Mouse (Mus musculus) olfactory bulb, adult 2 months (tissue): ENCODE data around the gene Pigs.

Source experiments
- CTCF ChIP-seq: fragments of 200-500 bp; IDR thresholded peaks from 2 replicates; pipeline ENCODE4 v1.5.1; 2012; ENCODE audit warnings: low read depth, mild to moderate bottlenecking, low read length, moderate library complexity; ENCODE audit not compliant: insufficient read depth
- POLR2A ChIP-seq: fragments of 200-500 bp; IDR thresholded peaks from 2 replicates; pipeline ENCODE4 v1.6.1; 2012; ENCODE audit warnings: mild to moderate bottlenecking, low read depth, low read length, moderate library complexity; ENCODE audit not compliant: insufficient read depth

DNA sequence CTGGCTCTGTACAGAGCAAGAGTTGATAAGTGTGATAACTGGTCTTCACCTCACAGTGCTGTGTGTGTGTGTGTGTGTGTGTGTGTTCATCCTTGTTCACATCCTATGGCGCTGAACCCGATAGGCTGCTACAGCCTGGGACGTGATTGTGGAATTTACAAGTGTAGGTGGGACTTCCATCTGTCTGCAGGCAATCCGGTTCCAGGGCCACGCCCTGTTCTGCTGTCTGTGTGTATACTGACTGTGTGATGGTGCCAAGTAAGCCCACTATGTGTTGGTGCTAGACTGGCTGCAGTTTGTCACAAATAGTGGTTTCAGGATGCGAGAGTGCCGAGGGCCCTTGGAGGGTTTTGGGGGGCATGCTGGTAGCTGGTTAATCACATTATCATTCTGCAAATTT lies 54.1 kb downstream of the Pigs start:
- TF ChIP-seq CTCF (no peak), POLR2A (no peak)
